Mouse (Mus musculus): ENCODE results near the gene Asic2. TPM values are rescaled to one million over a fixed set of nuclear protein-coding genes. Genes with fewer than 3 reads are reported as not detected.

Gene Asic2
- polyA plus RNA-seq, 1 experiment from 2014 or later = 0.65 TPM

GRCm38 (mm10) chr11:81806905-81807659 is 161.2 kb downstream of the Asic2 start:
- Histone ChIP-seq H3K27ac (no peak overlapping the region), H3K9me3 (no peaks in the 10 kb centered on the region), H3K4me1 (peaks cover 6% of the 10 kb centered on the region), H3K27me3 (peaks cover 4% of the 10 kb centered on the region; the same call in 1 of the 2 replicates), H3K4me3 (no peak overlapping the region), H3K4me2 (replicated peaks) (no peak overlapping the region), H3K36me3 (no peaks in the 10 kb centered on the region), H3K9ac (no peak overlapping the region)
- WGBS = 74% methylated on average over 11 of the region's 11 CpGs
- no peak for ATAC-seq (ENCODE audit: low FRiP score, low read depth)

GRCm38 (mm10) chr11:81803544-81803943 is 164.7 kb downstream of the Asic2 start:
- Histone ChIP-seq H3K4me2 (replicated peaks) (no peak overlapping the region), H3K9ac (no peak overlapping the region), H3K4me1 (peaks cover 6% of the 10 kb centered on the region), H3K27me3 (peaks cover 24% of the 10 kb centered on the region), H3K36me3 (no peaks in the 10 kb centered on the region), H3K9me3 (no peaks in the 10 kb centered on the region), H3K27ac (no peak overlapping the region), H3K4me3 (no peak overlapping the region)
- no peak for ATAC-seq (ENCODE audit: low FRiP score, low read depth)
- WGBS = 49% methylated on average over 2 of the region's 2 CpGs

- WGBS = 17% methylated on average over 1 of the region's 1 CpGs
- H3K27me3 ChIP-seq = peaks cover 31% of the 10 kb centered on the region
- H3K27ac ChIP-seq = no peak overlapping the region
- ATAC-seq (ENCODE audit: low FRiP score, low read depth) = no peak
- peaks cover 6% of the 10 kb centered on the region for H3K4me1 ChIP-seq
- H3K9me3 ChIP-seq = no peaks in the 10 kb centered on the region
- no peaks in the 10 kb centered on the region for H3K36me3 ChIP-seq
- no peak overlapping the region for H3K4me3 ChIP-seq
- no peak overlapping the region for H3K9ac ChIP-seq
- H3K4me2 ChIP-seq (replicated peaks) = no peak overlapping the region
These were observed 165.6 kb downstream of the Asic2 start for GRCm38 (mm10) chr11:81802614-81803013.

- Histone ChIP-seq H3K9ac (no peak overlapping the region), H3K27me3 (peaks cover 37% of the 10 kb centered on the region), H3K27ac (no peak overlapping the region), H3K4me2 (replicated peaks) (no peak overlapping the region), H3K36me3 (no peaks in the 10 kb centered on the region), H3K9me3 (no peaks in the 10 kb centered on the region), H3K4me3 (no peak overlapping the region), H3K4me1 (peaks cover 21% of the 10 kb centered on the region)
- no peak for ATAC-seq (ENCODE audit: low FRiP score, low read depth)
- WGBS = 73% methylated on average over 4 of the region's 4 CpGs
These were observed 167.4 kb downstream of the Asic2 start for GRCm38 (mm10) chr11:81800899-81801298.

- peaks cover 53% of the 10 kb centered on the region for H3K27me3 ChIP-seq
- no peak overlapping the region for H3K4me3 ChIP-seq
- H3K9ac ChIP-seq = no peak overlapping the region
- WGBS = 71% methylated on average over 2 of the region's 2 CpGs
- H3K9me3 ChIP-seq = no peaks in the 10 kb centered on the region
- H3K27ac ChIP-seq = no peak overlapping the region
- no peak for ATAC-seq (ENCODE audit: low FRiP score, low read depth)
- H3K36me3 ChIP-seq = no peaks in the 10 kb centered on the region
- H3K4me2 ChIP-seq (replicated peaks) = no peak overlapping the region
- peaks cover 18% of the 10 kb centered on the region for H3K4me1 ChIP-seq
These were observed 174.7 kb downstream of the Asic2 start for GRCm38 (mm10) chr11:81793588-81793987.

- 57% methylated on average over 1 of the region's 1 CpGs for WGBS
- H3K4me1 ChIP-seq = peaks cover 7% of the 10 kb centered on the region
- ATAC-seq (ENCODE audit: low FRiP score, low read depth) = no peak
These were observed 176.7 kb downstream of the Asic2 start for GRCm38 (mm10) chr11:81791579-81791978.

GRCm38 (mm10) chr11:81780596-81780995 is 187.7 kb downstream of the Asic2 start:
- H3K9me3 ChIP-seq = no peaks in the 10 kb centered on the region
- H3K4me1 ChIP-seq = no peaks in the 10 kb centered on the region
- H3K4me2 ChIP-seq (replicated peaks) = no peak overlapping the region
- H3K36me3 ChIP-seq = no peaks in the 10 kb centered on the region
- H3K27me3 ChIP-seq = peaks cover 38% of the 10 kb centered on the region
- no peak overlapping the region for H3K27ac ChIP-seq
- 79% methylated on average over 2 of the region's 2 CpGs for WGBS
- H3K9ac ChIP-seq = no peak overlapping the region
- no peak for ATAC-seq (ENCODE audit: low FRiP score, low read depth)
- no peak overlapping the region for H3K4me3 ChIP-seq

More at GRCm38 (mm10) chr11:81791579-81791978, 176.7 kb downstream of the Asic2 start:
- H3K36me3 ChIP-seq = no peaks in the 10 kb centered on the region
- H3K4me2 ChIP-seq (replicated peaks) = no peak overlapping the region
- no peak overlapping the region for H3K27ac ChIP-seq
- H3K9ac ChIP-seq = no peak overlapping the region
- H3K9me3 ChIP-seq = no peaks in the 10 kb centered on the region
- peaks cover 42% of the 10 kb centered on the region for H3K27me3 ChIP-seq
- H3K4me3 ChIP-seq = no peak overlapping the region

- Histone ChIP-seq H3K9me3 (no peaks in the 10 kb centered on the region), H3K4me1 (no peaks in the 10 kb centered on the region), H3K27me3 (peaks cover 41% of the 10 kb centered on the region), H3K36me3 (no peaks in the 10 kb centered on the region), H3K4me2 (replicated peaks) (no peak overlapping the region), H3K9ac (no peak overlapping the region), H3K4me3 (no peak overlapping the region), H3K27ac (no peak overlapping the region)
- 85% methylated on average over 7 of the region's 7 CpGs for WGBS
- no peak for ATAC-seq (ENCODE audit: low FRiP score, low read depth)
These were observed 188.4 kb downstream of the Asic2 start for GRCm38 (mm10) chr11:81779881-81780280.

- peaks cover 21% of the 10 kb centered on the region for H3K4me1 ChIP-seq
- H3K27me3 ChIP-seq = peaks cover 40% of the 10 kb centered on the region
- WGBS = 5% methylated on average over 7 of the region's 7 CpGs
- H3K4me2 ChIP-seq (replicated peaks) = peak overlapping the region; percentile 31
- no peak overlapping the region for H3K9ac ChIP-seq
- H3K4me3 ChIP-seq = no peak overlapping the region
- no peak for ATAC-seq (ENCODE audit: low FRiP score, low read depth)
- H3K27ac ChIP-seq = no peak overlapping the region
- H3K9me3 ChIP-seq = no peaks in the 10 kb centered on the region
- H3K36me3 ChIP-seq = no peaks in the 10 kb centered on the region
These were observed 196.9 kb downstream of the Asic2 start for GRCm38 (mm10) chr11:81771195-81771895.

- no peak for ATAC-seq (ENCODE audit: low FRiP score, low read depth)
- H3K27ac ChIP-seq = no peak overlapping the region
- WGBS = 61% methylated on average over 5 of the region's 5 CpGs
These were observed 198.5 kb downstream of the Asic2 start for GRCm38 (mm10) chr11:81769691-81770260.

GRCm38 (mm10) chr11:81768305-81768704 is 200.0 kb downstream of the Asic2 start:
- Histone ChIP-seq H3K36me3 (no peaks in the 10 kb centered on the region), H3K4me2 (replicated peaks) (no peak overlapping the region), H3K4me3 (no peak overlapping the region), H3K27me3 (peaks cover 34% of the 10 kb centered on the region), H3K4me1 (peaks cover 33% of the 10 kb centered on the region), H3K27ac (no peak overlapping the region), H3K9me3 (no peaks in the 10 kb centered on the region), H3K9ac (no peak overlapping the region)
- no peak for ATAC-seq (ENCODE audit: low FRiP score, low read depth)
- 90% methylated on average over 2 of the region's 2 CpGs for WGBS

More at GRCm38 (mm10) chr11:81769691-81770260, 198.5 kb downstream of the Asic2 start:
- no peak overlapping the region for H3K4me3 ChIP-seq
- no peaks in the 10 kb centered on the region for H3K9me3 ChIP-seq
- no peak overlapping the region for H3K4me2 ChIP-seq (replicated peaks)
- H3K27me3 ChIP-seq = peaks cover 36% of the 10 kb centered on the region
- no peaks in the 10 kb centered on the region for H3K36me3 ChIP-seq
- H3K4me1 ChIP-seq = peaks cover 27% of the 10 kb centered on the region
- no peak overlapping the region for H3K9ac ChIP-seq

GRCm38 (mm10) chr11:81767781-81768180 is 200.5 kb downstream of the Asic2 start:
- WGBS = 60% methylated on average over 1 of the region's 1 CpGs

More at GRCm38 (mm10) chr11:81767781-81768180, 200.5 kb downstream of the Asic2 start:
- Histone ChIP-seq H3K4me2 (replicated peaks) (no peak overlapping the region), H3K27ac (no peak overlapping the region), H3K4me1 (peaks cover 33% of the 10 kb centered on the region), H3K9ac (no peak overlapping the region), H3K9me3 (no peaks in the 10 kb centered on the region), H3K4me3 (no peak overlapping the region), H3K27me3 (peaks cover 34% of the 10 kb centered on the region), H3K36me3 (no peaks in the 10 kb centered on the region)
- ATAC-seq (ENCODE audit: low FRiP score, low read depth) = no peak
